Mouse (Mus musculus) ES-Bruce4 (cell line): ENCODE data around the gene Wdr93. TPM values are rescaled to one million over a fixed set of nuclear protein-coding genes. Genes with fewer than 3 reads are reported as not detected.
"Not testable (repeated sequence)": the region's sequence is repeated elsewhere in the genome, so short reads cannot be mapped to it uniquely, and the experiment has no call there.

Source experiments
- H3K27ac ChIP-seq: 2 replicates; pipeline ENCODE4 v1.5.1; 2012; ENCODE audit warnings: low read length, inconsistent platforms; ENCODE audit not compliant: insufficient read depth
- H3K27me3 ChIP-seq: 2 replicates; pipeline ENCODE4 v1.6.1; 2012; ENCODE audit warnings: mild to moderate bottlenecking, low read length, inconsistent platforms; ENCODE audit not compliant: control insufficient read depth, poor library complexity, insufficient read depth, severe bottlenecking
- H3K36me3 ChIP-seq: 2 replicates; pipeline ENCODE4 v1.6.1; 2012; ENCODE audit warnings: inconsistent platforms, mild to moderate bottlenecking, low read length, moderate library complexity; ENCODE audit not compliant: control insufficient read depth, poor library complexity, insufficient read depth, severe bottlenecking
- H3K4me1 ChIP-seq: one replicate; pipeline ENCODE4 v1.8.1; 2011; ENCODE audit warnings: low read length; ENCODE audit not compliant: control insufficient read depth, insufficient read depth
- H3K4me3 ChIP-seq: 2 replicates; pipeline ENCODE4 v1.5.1; 2011; ENCODE audit warnings: low read depth, mild to moderate bottlenecking, low read length
- H3K9ac ChIP-seq: 2 replicates; pipeline ENCODE4 v1.6.1; 2012; ENCODE audit warnings: low read depth, mild to moderate bottlenecking, inconsistent platforms; ENCODE audit not compliant: poor library complexity, severe bottlenecking
- H3K9me3 ChIP-seq: replicated peaks from 2 replicates; pipeline ENCODE4 v1.6.1; 2012; ENCODE audit warnings: mild to moderate bottlenecking, low read length, inconsistent platforms; ENCODE audit not compliant: control insufficient read depth, poor library complexity, insufficient read depth, severe bottlenecking
- CTCF ChIP-seq: IDR thresholded peaks from one replicate; pipeline ENCODE4 v1.8.1; 2011; ENCODE audit warnings: low read depth, low read length
- EP300 ChIP-seq: IDR thresholded peaks from 2 replicates; pipeline ENCODE4 v1.6.1; 2011; ENCODE audit warnings: low read depth, low read length; ENCODE audit not compliant: insufficient read depth
- POLR2A ChIP-seq: IDR thresholded peaks from one replicate; pipeline ENCODE4 v1.8.1; 2011; ENCODE audit warnings: low read length; ENCODE audit not compliant: insufficient read depth
- polyA plus RNA-seq: library from polyadenylated mRNA; stranded (reverse); fragments of >200 nt; gene quantifications from 2 replicates; pipeline ENCODE4 v1.2.4, GENCODE M21; 2011; ENCODE audit warnings: low read depth; ENCODE audit not compliant: missing spikeins, insufficient read depth, insufficient read length

The Wdr93 gene
- polyA plus RNA-seq, 1 experiment, result 1.9 TPM

- H3K4me3 ChIP-seq, result peak overlapping the region; percentile 25; the same call in 1 of the 2 replicates
- TF ChIP-seq CTCF (no peak), EP300 (no peak), POLR2A (no peak)
- H3K27me3 ChIP-seq, result no peaks in the 10 kb centered on the region
- no peaks in the 10 kb centered on the region for H3K9me3 ChIP-seq
- no peak overlapping the region for H3K27ac ChIP-seq
- H3K9ac ChIP-seq, result no peak overlapping the region
- H3K36me3 ChIP-seq, result no peaks in the 10 kb centered on the region
- no peaks in the 10 kb centered on the region for H3K4me1 ChIP-seq
Observed at GRCm38 (mm10) chr7:79771561-79772512, 28.9 kb downstream of the Wdr93 start.

- Histone ChIP-seq H3K9ac (no peak overlapping the region), H3K36me3 (no peaks in the 10 kb centered on the region), H3K27ac (no peak overlapping the region), H3K27me3 (no peaks in the 10 kb centered on the region), H3K4me1 (no peaks in the 10 kb centered on the region), H3K4me3 (no peak overlapping the region), H3K9me3 (no peaks in the 10 kb centered on the region)
- TF ChIP-seq CTCF, result peak; percentile 86
- TF ChIP-seq POLR2A, result no peak
- TF ChIP-seq EP300, result no peak
Observed at GRCm38 (mm10) chr7:79780647-79781626, 38.0 kb downstream of the Wdr93 start.

DNA sequence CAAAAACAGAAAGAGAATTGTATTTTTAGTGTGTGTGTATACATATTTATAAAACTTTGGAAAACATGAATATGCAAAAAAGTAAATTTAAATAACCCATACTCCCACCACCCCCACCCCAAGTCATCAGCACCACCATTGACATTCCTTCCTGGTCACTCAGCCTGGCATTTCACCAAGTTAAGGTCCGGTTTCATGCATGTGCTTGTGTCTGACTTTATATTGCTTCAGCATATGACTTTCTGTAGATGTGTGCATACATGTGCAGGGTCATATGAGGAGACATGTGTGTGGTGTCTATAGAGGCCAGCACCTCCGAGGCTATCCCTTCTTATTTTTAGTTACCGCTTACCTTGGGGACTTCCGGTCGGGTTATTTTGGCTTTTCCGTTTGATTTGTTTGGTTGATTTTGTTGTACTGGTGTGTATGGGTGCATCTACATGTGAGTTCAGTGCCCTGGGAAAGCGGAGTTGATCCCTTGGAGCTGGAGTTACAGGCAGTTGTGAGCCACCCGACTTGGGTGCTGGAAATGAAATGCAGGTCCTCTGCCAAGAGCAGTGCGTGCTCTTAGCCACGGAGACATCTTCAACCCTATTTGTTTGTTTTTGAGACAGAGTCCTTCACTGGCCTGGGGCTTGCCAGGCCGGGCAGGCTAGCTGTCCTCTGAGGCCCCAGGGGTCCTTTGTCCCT is 39.0 kb downstream of the Wdr93 start:
- H3K36me3 ChIP-seq, result no peaks in the 10 kb centered on the region
- no peak overlapping the region for H3K9ac ChIP-seq
- H3K4me1 ChIP-seq, result no peaks in the 10 kb centered on the region
- no peak for TF ChIP-seq CTCF
- TF ChIP-seq EP300, result no peak
- H3K9me3 ChIP-seq, result no peaks in the 10 kb centered on the region
- no peak overlapping the region for H3K27ac ChIP-seq
- H3K4me3 ChIP-seq, result no peak overlapping the region
- H3K27me3 ChIP-seq, result no peaks in the 10 kb centered on the region

GRCm38 (mm10) chr7:79782516-79782855 is 39.5 kb downstream of the Wdr93 start:
- no peak overlapping the region for H3K9ac ChIP-seq
- H3K27ac ChIP-seq, result no peak overlapping the region
- no peak overlapping the region for H3K4me3 ChIP-seq
- no peaks in the 10 kb centered on the region for H3K27me3 ChIP-seq
- H3K9me3 ChIP-seq, result no peaks in the 10 kb centered on the region
- TF ChIP-seq CTCF, result no peak
- TF ChIP-seq EP300, result no peak
- no peak for TF ChIP-seq POLR2A
- no peaks in the 10 kb centered on the region for H3K36me3 ChIP-seq
- H3K4me1 ChIP-seq, result no peaks in the 10 kb centered on the region

DNA sequence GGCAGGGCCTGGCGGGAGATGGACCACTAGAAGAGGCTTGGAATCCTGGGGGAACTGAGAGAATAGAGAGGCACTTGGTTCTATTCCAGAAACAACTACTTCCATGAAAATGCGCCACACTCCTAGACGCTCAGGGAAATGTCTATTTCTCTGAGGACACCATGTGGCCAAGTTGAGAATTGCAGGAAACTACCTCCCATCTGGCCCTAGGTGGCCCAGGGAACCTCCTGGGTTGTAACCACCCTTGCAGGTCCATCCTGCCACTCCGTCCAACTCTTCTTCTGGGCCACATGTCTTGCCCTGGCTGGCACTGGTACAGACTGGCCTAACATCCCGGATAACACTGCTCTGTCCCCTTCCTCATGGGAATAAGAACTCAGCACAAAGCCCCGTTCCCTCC is 43.3 kb downstream of the Wdr93 start:
- Histone ChIP-seq H3K36me3 (no peaks in the 10 kb centered on the region), H3K4me1 (no peaks in the 10 kb centered on the region), H3K9me3 (no peaks in the 10 kb centered on the region), H3K27me3 (no peaks in the 10 kb centered on the region), H3K27ac (no peak overlapping the region), H3K9ac (no peak overlapping the region; the same call in 1 of the 2 replicates), H3K4me3 (no peak overlapping the region)
- no peak for TF ChIP-seq EP300
- peak; percentile 49 for TF ChIP-seq CTCF

GRCm38 (mm10) chr7:79789812-79790211 is 46.8 kb downstream of the Wdr93 start:
- not testable (repeated sequence) for H3K27me3 ChIP-seq, H3K4me1 ChIP-seq, H3K27ac ChIP-seq, H3K9me3 ChIP-seq, H3K36me3 ChIP-seq, H3K4me3 ChIP-seq, H3K9ac ChIP-seq
